Mouse (Mus musculus) kidney, embryonic 14.5 days (tissue): ENCODE measurements around the gene Efna2. TPM values are rescaled to one million over a fixed set of nuclear protein-coding genes. Genes with fewer than 3 reads are reported as not detected.

Experiments
- ATAC-seq: fragments of 200-750 bp; cut with Nextera tagmentation; 2 replicates; pipeline ENCODE4 v1.8.0; 2017; ENCODE audit warnings: moderate number of reproducible peaks, mild to moderate bottlenecking, moderate TSS enrichment, moderate library complexity; ENCODE audit not compliant: low FRiP score, low TSS enrichment
- H3K27ac ChIP-seq: fragments of 300-500 bp; sonication (generic); 2 replicates; pipeline ENCODE4 v1.5.1; 2014; ENCODE audit warnings: low read depth, mild to moderate bottlenecking, low read length, moderate library complexity, mixed read lengths
- H3K27me3 ChIP-seq: fragments of 300-500 bp; sonication (generic); 2 replicates; pipeline ENCODE4 v1.6.1; 2014; ENCODE audit warnings: mild to moderate bottlenecking, low read length; ENCODE audit not compliant: control insufficient read depth, insufficient read depth
- H3K36me3 ChIP-seq: fragments of 300-500 bp; sonication (generic); 2 replicates; pipeline ENCODE4 v1.6.1; 2014; ENCODE audit warnings: low read length, mixed read lengths; ENCODE audit not compliant: control insufficient read depth, insufficient read depth
- H3K4me1 ChIP-seq: fragments of 300-500 bp; sonication (generic); 2 replicates; pipeline ENCODE4 v1.6.1; 2014; ENCODE audit warnings: low read length, mixed read lengths; ENCODE audit not compliant: control insufficient read depth, insufficient read depth
- H3K4me2 ChIP-seq: fragments of 300-500 bp; sonication (generic); replicated peaks from 2 replicates; pipeline ENCODE4 v1.6.1; 2014; ENCODE audit warnings: low read depth, mild to moderate bottlenecking, low read length
- H3K4me3 ChIP-seq: fragments of 300-500 bp; sonication (generic); 2 replicates; pipeline ENCODE4 v1.5.1; 2014; ENCODE audit warnings: mild to moderate bottlenecking, low read length
- H3K9ac ChIP-seq: fragments of 300-500 bp; sonication (generic); 2 replicates; pipeline ENCODE4 v1.6.1; 2014; ENCODE audit warnings: low read depth, mild to moderate bottlenecking, low read length, moderate library complexity
- H3K9me3 ChIP-seq: fragments of 300-500 bp; sonication (generic); 2 replicates; pipeline ENCODE4 v1.6.1; 2016; ENCODE audit warnings: low read length; ENCODE audit not compliant: control insufficient read depth
- WGBS: fragments of 180-500 bp; shearing (Covaris S2); extraction: QIAGEN DNeasy Blood & Tissue Kit; methylation state at CpG from one replicate; pipeline ENCODE4 v1.1.7; 2014; 5-methylcytosine and 5-hydroxymethylcytosine counted together
- polyA plus RNA-seq: library from polyadenylated mRNA; unstranded; fragments of >200 nt; fragmentation: Nextera tagmentation; extraction: Ambion mirVana; gene quantifications from 2 replicates; pipeline ENCODE4 v1.2.1, GENCODE M21; 2014

The Efna2 gene
- polyA plus RNA-seq, 1 experiment from 2014 or later, result 17.3 TPM

GRCm38 (mm10) chr10:80135641-80136040 lies 43.6 kb upstream of the Efna2 start:
- Histone ChIP-seq H3K9ac (no peak overlapping the region), H3K36me3 (peaks cover 20% of the 10 kb centered on the region), H3K27ac (no peak overlapping the region), H3K4me2 (no peak overlapping the region), H3K27me3 (peaks cover 23% of the 10 kb centered on the region), H3K9me3 (no peaks in the 10 kb centered on the region), H3K4me3 (no peak overlapping the region), H3K4me1 (peaks cover 40% of the 10 kb centered on the region)
- no peak for ATAC-seq
- WGBS, result 90% methylated on average over 1 of the region's 1 CpGs

GRCm38 (mm10) chr10:80136179-80136951 lies 42.9 kb upstream of the Efna2 start:
- Histone ChIP-seq H3K27me3 (peaks cover 23% of the 10 kb centered on the region), H3K4me2 (peak overlapping the region; percentile 99), H3K4me1 (peaks cover 37% of the 10 kb centered on the region), H3K27ac (no peak overlapping the region), H3K36me3 (peaks cover 12% of the 10 kb centered on the region), H3K4me3 (peak overlapping the region; percentile 77), H3K9ac (peak overlapping the region; percentile 44), H3K9me3 (no peaks in the 10 kb centered on the region)
- ATAC-seq, result no peak
- 13% methylated on average over 33 of the region's 49 CpGs for WGBS

- Histone ChIP-seq H3K9ac (peak overlapping the region; percentile 44; the same call in 1 of the 2 replicates), H3K27ac (no peak overlapping the region), H3K4me2 (peak overlapping the region; percentile 99), H3K9me3 (no peaks in the 10 kb centered on the region), H3K4me3 (peak overlapping the region; percentile 77), H3K4me1 (peaks cover 32% of the 10 kb centered on the region), H3K27me3 (peaks cover 23% of the 10 kb centered on the region), H3K36me3 (peaks cover 11% of the 10 kb centered on the region; the same call in 1 of the 2 replicates)
- WGBS, result 7% methylated on average over 29 of the region's 29 CpGs
- ATAC-seq, result no peak
These were observed 42.2 kb upstream of the Efna2 start for GRCm38 (mm10) chr10:80136952-80137625.

- Histone ChIP-seq H3K4me3 (peak overlapping the region; percentile 77), H3K9me3 (no peaks in the 10 kb centered on the region), H3K4me1 (peaks cover 34% of the 10 kb centered on the region), H3K9ac (peak overlapping the region; percentile 86), H3K4me2 (peak overlapping the region; percentile 99), H3K27ac (peak overlapping the region; percentile 83; the same call in 1 of the 2 replicates), H3K36me3 (peaks cover 7% of the 10 kb centered on the region; the same call in 1 of the 2 replicates), H3K27me3 (peaks cover 23% of the 10 kb centered on the region)
- WGBS, result 5% methylated on average over 25 of the region's 33 CpGs
- no peak for ATAC-seq
These were observed 41.4 kb upstream of the Efna2 start for GRCm38 (mm10) chr10:80137626-80138552.

GRCm38 (mm10) chr10:80138553-80139438 lies 40.5 kb upstream of the Efna2 start, which contains the start of gene Atp5d:
TSS of gene Atp5d (plus strand) at chr10:80138632.
- peak; percentile 6 for ATAC-seq
- Histone ChIP-seq H3K36me3 (peaks cover 12% of the 10 kb centered on the region), H3K4me1 (peaks cover 35% of the 10 kb centered on the region), H3K27me3 (peaks cover 23% of the 10 kb centered on the region), H3K4me3 (peak within 1 kb of the TSS; percentile 77), H3K9me3 (no peaks in the 10 kb centered on the region), H3K27ac (peak within 1 kb of the TSS; percentile 83), H3K9ac (peak within 1 kb of the TSS; percentile 86), H3K4me2 (peak within 1 kb of the TSS; percentile 99)
- WGBS, result under 1% methylated on average over 76 of the region's 94 CpGs

- under 1% methylated on average over 10 of the region's 10 CpGs for WGBS
- Histone ChIP-seq H3K27me3 (peaks cover 23% of the 10 kb centered on the region), H3K4me2 (peak overlapping the region; percentile 99), H3K9ac (peak overlapping the region; percentile 86), H3K4me1 (peaks cover 35% of the 10 kb centered on the region), H3K4me3 (peak overlapping the region; percentile 77), H3K36me3 (peaks cover 13% of the 10 kb centered on the region), H3K9me3 (no peaks in the 10 kb centered on the region), H3K27ac (peak overlapping the region; percentile 83; the same call in 1 of the 2 replicates)
- ATAC-seq, result peak; percentile 4
These were observed 39.9 kb upstream of the Efna2 start for GRCm38 (mm10) chr10:80139439-80139775.

GRCm38 (mm10) chr10:80139975-80140665 lies 39.2 kb upstream of the Efna2 start:
- Histone ChIP-seq H3K9ac (no peak overlapping the region), H3K27me3 (peaks cover 23% of the 10 kb centered on the region), H3K27ac (no peak overlapping the region), H3K4me1 (peaks cover 35% of the 10 kb centered on the region), H3K4me2 (no peak overlapping the region), H3K9me3 (no peaks in the 10 kb centered on the region), H3K36me3 (peaks cover 18% of the 10 kb centered on the region), H3K4me3 (no peak overlapping the region)
- WGBS, result 78% methylated on average over 11 of the region's 11 CpGs
- ATAC-seq, result no peak
